Mouse (Mus musculus) ovary, postnatal 10 days (tissue): ENCODE data around the gene Rsl1d1.
A peak's percentile ranks its signal among the peaks of the same experiment; 100 is the strongest.

Experiments used
- DNase-seq: peaks from one replicate; pipeline ENCODE4 v3.0.0; 2022; ENCODE audit warnings: low spot score

The Rsl1d1 gene

DNA sequence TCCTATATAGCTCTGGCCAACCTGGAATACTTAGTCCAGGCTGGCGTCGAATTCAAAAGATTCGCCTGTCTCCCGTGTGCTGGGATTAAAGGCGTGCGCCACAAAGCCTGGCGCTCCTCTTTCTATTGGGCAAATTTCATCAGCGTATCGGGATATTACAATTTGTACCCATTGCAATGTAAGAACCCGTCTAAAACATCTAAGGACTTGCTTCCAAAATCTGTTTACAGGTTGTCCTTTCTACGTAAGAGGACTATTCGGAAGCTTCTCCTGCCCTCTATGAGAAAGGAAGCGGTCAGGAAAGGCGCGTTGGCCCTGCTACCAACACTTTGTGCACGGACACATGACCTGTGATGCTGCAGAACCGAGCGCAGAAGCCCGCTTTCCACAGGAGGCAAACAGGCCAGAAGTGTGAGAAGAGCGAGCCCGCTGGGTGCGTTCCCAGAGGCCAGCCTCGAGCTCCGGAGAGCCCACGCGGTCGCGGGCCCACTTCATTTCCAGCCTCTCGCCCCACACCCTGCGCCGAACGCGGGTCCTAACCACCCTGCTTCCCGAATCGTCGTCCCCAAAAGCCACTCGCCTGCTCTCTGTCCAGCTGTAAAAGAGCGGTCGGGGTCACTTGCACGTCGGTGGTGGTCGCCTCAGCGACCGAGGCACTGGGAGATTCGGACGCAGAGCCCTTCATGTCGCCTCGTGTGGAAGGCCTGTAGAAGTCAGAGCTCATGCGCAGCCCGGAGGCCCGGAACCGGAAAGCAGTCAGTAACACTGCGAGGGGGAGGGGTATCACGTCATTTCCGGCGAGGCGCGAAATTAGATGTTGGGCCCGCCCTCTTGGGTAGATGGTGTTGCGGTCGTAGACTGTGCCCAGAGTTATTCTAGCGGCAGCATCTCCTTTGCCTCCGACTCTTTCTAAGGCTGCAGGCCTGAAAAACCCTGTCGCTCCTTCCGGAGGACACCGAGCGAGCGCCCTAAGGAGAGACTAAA, at the start of gene Rsl1d1:
Rsl1d1 (minus strand) TSS at position 761 of the 984 bp plus-strand sequence.
- DNase-seq = peak; percentile 68

DNA sequence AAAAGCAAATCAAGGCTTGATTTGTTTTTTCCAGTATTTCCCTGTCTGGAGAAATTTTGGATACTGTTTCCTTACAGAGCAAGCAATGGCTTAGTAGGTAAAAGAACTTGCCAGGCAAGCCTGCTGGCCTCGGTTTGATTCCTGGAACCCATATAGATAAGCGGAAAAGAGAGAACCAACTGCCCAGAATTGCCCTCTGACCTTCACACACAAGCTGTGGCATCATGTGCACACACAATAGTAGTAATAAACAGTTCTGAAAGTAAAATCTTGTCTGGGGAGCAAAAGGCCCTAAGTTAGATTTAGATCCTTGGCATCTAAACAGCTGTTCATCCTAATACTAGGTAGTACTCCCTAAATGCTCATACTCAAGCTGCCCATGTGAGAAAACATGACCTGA, 44.7 kb upstream of the Rsl1d1 start:
- DNase-seq = no peak

DNA sequence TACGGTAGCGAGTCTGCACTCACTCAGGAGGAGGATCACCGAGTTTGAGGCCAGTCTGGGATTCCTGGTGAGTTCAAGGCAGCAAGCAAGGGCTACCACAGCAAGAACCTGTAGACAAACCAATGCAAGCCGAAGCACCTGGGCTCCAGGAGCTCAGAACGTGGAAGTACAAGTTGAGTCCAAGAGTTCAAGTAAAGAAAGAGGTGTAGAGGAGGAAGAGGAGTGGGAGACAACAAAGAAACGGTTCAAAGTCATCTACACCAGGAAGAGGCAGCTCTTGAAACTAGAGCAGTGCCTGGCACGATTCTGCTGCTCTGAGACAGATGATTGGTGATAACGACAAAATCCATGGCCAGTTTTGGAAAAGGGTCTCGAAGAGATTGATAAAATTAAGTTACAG, 42.6 kb upstream of the Rsl1d1 start:
- no peak for DNase-seq

DNA sequence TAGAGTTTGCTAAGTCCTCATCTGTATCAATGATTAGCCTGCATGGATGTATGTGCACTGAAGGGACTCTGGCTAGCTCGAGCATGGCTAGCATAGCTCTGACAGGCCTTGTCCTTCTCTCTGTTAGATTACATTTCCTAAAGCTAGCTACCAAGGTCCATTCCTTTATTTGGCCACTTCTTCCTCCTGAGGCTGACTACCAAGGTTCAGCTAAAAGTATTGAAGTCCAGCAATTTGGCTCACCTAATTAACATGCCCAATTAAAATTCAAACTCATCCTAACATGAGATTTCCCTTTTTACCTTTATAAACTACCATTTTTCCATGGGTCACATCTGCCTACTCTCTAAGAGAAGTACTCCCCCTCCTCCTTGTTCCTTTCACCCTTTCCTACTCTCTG, 39.3 kb upstream of the Rsl1d1 start:
- DNase-seq = no peak

DNA sequence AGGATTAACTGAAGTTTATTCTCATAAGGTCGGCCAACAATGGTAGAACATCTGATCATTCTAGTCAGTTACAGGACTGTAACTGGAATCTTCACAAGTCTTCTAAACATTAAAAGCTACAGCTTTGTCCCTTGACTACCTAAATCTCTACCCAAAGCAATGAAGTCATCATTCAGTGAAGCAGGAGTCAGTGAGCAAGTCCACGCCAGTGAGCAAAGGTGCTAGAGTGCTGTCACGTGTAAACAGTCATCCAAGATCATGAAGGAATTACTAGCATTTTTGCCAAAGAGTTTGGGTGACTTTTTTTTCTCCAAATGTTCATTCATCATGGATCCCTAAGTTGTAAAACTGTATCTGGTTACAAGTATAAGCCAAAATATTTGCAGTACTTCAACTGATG, 14.7 kb upstream of the Rsl1d1 start:
- no peak for DNase-seq

DNA sequence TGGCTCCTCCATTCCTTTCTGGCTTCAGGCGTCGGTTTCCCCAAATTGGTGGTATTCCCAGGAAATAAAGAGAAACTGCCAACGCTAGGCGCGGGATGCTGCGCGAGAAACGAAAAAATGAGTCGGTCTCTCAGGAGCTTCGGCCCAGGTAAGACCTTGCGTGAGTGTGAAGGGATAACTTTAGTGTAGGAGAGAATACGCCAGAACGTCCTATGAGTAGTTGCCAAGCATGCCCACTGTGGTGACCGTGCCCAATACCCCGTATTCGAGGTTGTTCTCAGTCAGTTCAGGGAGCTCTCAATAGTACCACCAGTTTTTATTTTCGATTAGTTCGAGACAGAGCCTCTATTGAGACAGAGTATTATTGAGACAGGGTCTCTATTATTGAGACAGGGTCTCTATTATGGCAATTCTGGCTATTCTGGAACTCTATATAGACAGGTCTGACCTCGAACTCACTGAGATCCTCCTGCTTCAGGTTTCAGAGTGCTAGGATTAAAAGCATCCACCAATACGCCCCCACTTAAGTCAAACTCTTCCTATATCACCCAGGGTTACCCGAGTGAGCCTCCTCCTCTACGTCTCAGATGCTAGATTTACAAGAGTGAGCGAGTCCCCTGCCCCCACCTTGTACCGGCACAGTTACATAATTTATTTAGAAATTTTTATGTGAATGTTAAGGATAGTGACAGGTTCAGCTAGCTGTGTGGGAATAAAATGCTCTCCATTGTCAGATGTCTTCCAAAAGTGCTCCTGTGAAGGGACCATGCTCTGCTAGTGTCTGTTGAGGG, 664 bp upstream of the Rsl1d1 start:
- DNase-seq = no peak

DNA sequence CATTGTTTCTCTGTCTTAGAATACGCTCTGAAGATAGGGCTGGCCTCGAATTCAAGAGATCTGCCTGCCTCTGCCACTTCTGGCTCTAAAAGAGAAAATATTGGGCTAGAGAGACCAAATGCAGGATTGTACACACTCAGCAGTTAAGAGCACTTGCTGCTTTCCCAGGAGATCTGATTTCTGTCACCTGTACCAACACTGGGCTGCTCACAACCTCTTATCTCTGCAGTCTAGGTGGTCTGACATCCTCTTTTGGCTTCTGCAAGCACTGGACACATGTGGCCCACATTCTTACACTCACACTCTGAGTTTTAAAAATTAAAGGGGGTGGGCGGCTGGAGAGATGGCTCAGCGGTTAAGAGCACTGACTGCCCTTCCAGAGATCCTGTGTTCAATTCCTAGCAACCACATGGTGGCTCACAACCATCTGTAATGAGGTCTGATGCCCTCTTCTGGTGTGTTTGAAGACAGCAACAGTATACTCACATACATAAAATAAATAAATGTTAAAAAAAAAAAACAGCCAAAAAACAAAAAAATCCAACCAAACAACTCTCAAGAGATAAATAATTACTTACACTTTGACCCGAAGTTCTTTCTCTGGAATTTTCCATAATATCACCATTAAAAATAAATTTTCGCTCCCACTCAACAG, 1.3 kb downstream of the Rsl1d1 start:
- DNase-seq = no peak

DNA sequence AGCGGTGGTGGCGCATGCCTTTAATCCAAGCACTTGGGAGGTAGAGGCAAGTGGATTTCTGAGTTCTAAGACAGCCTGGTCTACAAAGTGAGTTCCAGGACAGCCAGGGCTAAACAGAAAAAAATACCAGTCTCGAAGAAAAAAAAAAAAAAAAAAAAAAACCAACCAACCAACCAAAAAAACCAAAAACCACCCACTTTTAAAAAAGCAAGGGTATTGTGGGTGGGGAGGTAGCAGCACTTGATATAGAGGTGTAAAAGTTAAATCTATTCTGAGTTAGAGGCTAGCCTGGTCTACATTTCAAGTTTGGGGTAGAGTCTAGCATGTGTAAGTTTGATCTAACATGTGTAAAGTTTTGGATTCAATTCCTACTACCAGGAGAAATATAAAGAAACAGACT, 2.9 kb downstream of the Rsl1d1 start:
- DNase-seq = no peak

DNA sequence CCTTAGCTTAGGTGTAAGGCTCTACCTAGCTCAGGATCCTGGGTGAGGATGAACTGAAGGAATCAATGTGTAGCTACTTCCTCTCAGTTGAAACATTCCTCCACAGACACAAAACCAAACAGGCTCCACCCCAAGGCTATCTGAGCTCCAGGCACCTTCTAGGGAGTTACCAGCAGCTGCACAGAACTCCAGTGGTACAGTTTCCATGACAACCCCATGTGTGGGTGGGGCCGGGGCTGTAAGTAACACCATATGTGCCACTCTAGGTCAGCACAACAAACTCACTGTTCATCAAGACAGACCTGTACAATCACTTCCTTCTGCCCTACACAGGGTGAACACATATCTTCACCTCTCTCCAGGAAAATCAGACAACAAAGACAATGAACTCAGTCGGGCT, 4.7 kb downstream of the Rsl1d1 start:
- no peak for DNase-seq

DNA sequence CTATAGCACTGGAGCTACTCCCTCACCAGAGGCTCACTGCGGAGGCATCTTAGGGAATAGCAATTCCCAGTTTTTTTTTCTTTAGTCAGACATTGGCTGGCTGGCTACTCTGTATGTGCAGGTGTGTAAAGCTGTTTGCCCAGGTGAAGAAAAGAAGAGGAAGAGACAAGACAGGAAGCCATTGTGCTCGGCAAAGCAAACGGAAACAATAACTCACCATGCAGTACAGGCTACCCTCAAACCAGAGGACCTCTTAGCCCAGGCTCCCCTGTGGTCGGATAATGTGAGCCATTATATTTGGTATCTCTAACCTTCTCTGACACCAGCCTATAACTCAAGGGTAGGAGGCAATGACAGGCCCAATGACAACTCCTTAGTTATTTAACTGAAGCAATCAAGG, 6.1 kb downstream of the Rsl1d1 start:
- no peak for DNase-seq

DNA sequence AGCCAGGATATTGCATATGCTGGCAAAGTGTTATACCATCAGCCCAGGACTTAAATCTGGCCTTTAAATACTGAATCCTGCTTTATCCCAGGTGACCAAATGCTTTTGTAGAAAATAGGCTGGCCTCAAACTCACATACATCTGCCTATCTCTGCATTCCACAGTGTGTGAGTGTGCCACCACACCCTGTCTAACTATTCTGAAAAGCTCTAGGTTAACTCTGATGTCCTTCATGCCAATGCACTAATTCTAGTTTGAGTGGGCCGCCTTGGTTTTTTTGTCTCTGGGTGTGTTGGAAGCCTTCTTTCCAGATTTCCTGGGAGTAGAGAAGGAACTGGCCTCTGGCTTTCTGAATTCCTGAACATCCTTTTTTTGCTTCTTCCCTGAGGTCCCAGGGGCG, 9.9 kb downstream of the Rsl1d1 start:
- no peak for DNase-seq

DNA sequence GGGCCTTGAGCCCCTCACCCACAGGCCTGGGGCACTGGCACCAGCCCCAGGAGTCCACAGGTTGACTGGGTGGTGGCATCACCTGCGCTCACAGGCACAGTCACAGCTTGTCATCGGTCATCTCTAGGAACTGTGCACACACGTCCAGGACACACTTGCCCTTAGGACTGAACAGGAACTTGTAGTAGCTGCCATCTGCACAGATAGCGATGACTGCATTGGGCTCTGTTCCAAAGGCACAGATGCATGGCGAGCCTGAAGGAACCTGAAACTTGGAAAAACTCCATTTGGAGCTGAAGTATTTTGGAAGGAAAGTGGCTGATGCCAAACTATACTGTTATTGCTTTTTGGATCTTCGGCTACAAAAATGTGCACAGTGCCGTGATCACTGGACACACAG, 13.0 kb downstream of the Rsl1d1 start:
- DNase-seq = no peak

DNA sequence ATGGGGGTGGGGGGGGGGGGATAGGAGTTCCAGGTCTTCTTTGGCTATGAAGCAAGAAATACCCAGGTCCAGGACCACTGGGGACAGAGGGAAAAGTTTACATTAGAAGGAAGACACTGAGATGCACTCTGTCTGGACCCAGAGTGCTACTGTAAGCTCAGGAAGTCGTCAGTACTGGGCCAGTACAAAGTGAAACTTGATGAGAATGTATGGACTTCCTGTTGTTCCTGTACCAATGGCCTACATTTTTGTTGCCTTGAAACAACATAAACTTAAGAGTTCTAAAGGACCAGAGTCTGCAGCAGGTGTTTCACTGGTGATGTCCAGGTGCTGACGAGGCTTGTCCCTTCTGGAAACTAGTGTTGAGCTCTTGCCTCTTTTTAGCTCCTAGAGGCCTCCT, 25.7 kb downstream of the Rsl1d1 start:
- DNase-seq = no peak

DNA sequence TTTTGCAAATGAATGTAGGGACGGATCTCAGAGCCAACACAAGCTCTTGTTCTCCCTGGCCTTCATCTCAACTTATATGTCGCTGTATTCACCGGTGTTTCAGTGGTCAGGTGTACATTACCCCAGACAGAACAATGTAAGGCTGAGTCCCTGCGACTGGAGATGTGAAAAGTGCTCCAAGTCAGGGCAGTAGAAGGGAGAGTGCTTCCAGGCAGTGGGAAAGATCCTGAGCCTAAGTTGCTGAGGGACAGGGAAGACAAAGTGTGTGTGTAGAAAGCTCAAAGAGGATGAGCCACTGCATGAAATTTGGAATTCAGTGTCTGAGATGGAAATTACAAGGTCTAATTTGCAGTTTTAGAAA, 26.3 kb downstream of the Rsl1d1 start:
- DNase-seq = no peak

DNA sequence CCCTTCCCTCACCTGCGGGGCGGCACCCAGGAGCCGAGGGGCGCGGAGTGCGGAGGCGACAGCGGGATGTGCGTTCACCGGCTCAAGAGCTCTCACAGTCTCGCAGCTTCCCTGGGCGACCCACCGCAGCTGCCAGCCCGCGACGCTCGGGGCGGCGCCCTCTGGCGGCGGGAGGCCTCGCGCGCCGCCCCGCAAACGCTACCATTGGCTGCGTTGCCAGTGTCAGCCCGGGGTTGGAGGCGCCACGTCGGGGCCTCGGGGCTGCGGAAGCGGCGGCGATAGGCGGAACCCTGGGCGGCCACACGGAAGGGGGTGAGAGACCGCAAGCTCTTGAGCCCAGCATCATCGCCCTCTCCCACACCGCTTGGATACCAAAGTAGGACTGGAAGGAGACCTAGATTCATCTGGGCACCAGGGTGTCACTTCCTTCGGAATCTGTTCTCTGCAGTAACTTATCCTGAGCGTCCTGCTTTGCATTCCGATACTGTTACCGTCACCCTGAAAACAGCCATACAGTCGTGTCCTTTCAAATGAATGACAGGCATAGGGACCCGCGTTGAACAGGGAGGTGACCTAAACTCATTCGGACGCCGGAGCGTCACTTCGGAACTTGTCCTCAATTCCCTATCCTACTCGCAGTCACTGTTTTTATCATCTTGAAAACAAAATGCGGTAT, 26.8 kb downstream of the Rsl1d1 start, which contains the start of gene Zc3h7a:
Zc3h7a (minus strand) TSS at position 186 of the 676 bp plus-strand sequence.
- DNase-seq = peak; percentile 76

DNA sequence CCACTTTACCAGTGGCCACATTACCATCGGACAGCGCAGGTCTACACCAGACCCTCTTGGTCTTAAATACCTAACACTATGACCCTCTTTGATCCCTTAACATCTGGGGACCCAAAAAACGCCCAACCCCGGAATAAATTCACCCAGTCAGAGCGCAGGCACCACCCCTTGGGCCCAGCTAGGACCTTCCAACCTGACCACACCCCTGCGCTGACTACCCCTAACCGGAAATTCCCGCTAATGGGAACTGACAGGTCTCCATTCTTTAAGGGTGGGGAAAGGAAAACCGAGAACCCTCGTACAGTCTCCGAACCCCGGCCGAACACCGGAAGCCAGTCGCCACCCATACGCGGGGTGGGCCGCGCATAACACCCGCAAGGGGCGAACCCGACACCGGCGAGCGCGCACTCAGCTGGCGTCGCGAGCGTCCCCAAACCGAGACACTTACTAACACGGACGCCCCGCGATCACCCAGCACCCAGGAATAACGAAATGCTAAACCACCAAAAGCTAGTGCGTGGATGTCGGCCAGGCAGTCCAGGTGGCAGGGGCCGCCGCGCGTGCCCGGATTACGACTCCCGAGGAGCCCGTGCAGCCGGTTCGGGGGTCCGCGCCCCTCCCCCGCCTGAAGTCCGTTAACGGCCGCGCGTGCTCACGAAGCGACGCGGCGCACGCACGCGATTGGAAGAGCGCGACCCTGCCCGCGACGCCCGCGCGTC, 27.5 kb downstream of the Rsl1d1 start:
- peak; percentile 32 for DNase-seq

DNA sequence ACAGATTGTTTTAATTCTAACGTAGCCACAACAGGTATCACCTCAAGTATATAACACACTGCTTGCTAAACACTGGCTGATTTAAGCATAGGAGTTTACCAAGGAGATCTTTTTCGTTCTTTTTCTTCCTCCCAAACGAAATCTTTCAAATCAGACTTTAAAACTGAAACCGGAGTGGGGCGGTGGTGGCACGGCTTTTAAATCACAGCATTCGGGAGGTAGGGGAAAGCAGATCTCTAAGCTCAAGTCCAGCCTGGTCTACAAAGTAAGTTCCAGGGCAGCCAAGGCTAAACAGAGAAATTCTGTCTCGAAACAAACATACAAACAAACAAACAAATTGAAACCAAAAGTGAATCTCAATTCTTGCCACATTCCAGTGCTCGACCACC, 28.0 kb downstream of the Rsl1d1 start:
- no peak for DNase-seq

DNA sequence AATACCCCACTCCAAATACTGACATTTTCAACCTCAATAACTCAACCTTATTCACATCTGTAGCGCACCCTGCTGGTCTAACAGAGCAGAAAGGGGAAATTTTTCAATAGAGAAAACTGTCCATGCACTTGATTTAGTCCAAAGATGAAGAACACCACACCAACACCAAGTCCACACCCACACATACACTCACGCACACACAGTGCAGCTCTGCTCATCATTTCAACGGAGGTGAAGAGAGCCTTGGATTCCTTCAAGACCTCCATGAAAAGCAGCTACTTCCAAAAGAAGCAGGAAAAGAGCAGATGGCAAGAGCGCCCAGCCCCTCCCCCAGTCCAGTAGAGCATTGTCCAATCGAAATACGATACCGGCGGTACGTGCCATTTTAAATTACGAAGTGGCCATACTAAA, 28.5 kb downstream of the Rsl1d1 start:
- DNase-seq = peak; percentile 7

DNA sequence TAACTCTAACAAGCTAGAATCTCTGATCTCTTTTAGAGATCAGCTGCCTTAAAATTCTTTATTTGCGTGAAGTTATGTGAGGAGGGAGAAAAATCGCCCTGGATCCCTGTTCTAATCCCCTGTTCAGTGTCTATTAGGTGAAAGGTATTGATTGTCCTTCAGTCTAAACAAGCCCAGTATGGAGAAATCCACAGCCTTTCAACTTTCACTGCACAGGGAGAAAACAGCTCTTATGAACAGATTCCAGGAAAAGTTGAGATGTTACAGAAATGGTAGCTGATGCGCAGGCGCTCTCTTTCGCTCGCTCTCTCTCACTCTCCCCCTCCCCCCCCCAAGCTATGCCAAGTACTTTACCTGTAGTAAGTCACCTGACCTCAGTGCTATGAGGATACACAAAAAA, 31.5 kb downstream of the Rsl1d1 start:
- no peak for DNase-seq

DNA sequence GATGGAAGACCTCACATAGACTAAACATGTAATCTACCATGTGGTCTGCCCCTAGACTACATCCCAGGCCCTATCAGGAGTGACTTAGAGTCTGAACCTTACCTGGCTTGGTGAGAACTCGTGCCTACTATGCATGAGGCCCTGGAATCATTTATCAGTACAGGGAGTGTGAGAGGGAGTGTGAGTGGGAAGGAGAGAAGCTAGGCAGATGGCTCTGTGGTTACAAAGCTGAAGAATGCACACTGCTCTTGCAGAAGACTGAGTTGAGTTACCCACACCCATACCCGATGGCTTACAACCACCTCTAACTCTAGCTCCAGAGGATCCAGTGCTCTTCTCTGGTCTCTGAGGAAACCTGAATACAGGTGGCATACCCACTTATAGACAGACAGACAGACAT, 36.7 kb downstream of the Rsl1d1 start:
- no peak for DNase-seq

DNA sequence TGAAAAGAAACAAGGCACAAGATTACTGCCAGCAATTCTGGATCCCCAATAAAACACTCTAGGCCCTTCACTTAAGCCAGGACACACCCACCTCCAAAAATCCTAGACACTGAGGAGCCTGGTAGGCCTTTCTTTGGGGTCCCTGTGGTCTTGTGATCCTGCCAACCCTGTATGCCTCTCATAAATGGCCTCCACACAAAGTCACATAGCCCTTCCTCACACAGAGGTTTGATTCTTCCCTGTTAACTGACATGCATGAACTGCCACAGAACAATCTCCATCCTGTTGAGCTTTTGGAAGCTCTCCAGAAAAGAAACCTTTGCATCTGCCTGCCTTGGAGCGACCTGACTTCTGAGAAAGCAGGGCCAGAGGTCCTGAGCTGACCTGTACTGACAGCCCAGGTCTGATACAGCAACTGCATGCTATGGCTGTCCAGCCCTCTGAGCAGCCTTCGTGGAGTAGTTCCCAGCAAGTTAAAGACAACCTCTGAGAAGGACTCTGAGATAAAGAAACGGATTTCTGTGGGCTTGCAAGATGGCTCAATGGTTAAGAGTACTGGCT, 38.4 kb downstream of the Rsl1d1 start:
- no peak for DNase-seq
